Mouse (Mus musculus) hindbrain, embryonic 13.5 days (tissue): ENCODE results near the gene Camk2n2. TPM values are rescaled to one million over a fixed set of nuclear protein-coding genes. Genes with fewer than 3 reads are reported as not detected.
"Not testable (repeated sequence)": the region's sequence is repeated elsewhere in the genome, so short reads cannot be mapped to it uniquely, and the experiment has no call there.

Experiments used
- ATAC-seq: fragments of 200-750 bp; cut with Nextera tagmentation; 2 replicates; pipeline ENCODE4 v1.8.0; 2017; ENCODE audit warnings: moderate TSS enrichment; ENCODE audit not compliant: low FRiP score
- H3K27ac ChIP-seq: fragments of 300-500 bp; sonication (generic); 2 replicates; pipeline ENCODE4 v1.5.1; 2015; ENCODE audit warnings: inconsistent platforms, mild to moderate bottlenecking, moderate library complexity
- H3K27me3 ChIP-seq: fragments of 300-500 bp; sonication (generic); 2 replicates; pipeline ENCODE4 v1.6.1; 2015; ENCODE audit warnings: mild to moderate bottlenecking, inconsistent platforms
- H3K36me3 ChIP-seq: fragments of 300-500 bp; sonication (generic); 2 replicates; pipeline ENCODE4 v1.6.1; 2015; ENCODE audit warnings: mild to moderate bottlenecking, inconsistent platforms
- H3K4me1 ChIP-seq: fragments of 300-500 bp; sonication (generic); replicated peaks from 2 replicates; pipeline ENCODE4 v1.6.1; 2015; ENCODE audit warnings: inconsistent platforms
- H3K4me2 ChIP-seq: fragments of 300-500 bp; sonication (generic); 2 replicates; pipeline ENCODE4 v1.6.1; 2015; ENCODE audit warnings: inconsistent platforms, mild to moderate bottlenecking, moderate library complexity
- H3K4me3 ChIP-seq: fragments of 300-500 bp; sonication (generic); 2 replicates; pipeline ENCODE4 v1.5.1; 2015; ENCODE audit warnings: mild to moderate bottlenecking, inconsistent platforms
- H3K9ac ChIP-seq: fragments of 300-500 bp; sonication (generic); 2 replicates; pipeline ENCODE4 v1.6.1; 2015; ENCODE audit warnings: mild to moderate bottlenecking, inconsistent platforms
- H3K9me3 ChIP-seq: fragments of 300-500 bp; sonication (generic); 2 replicates; pipeline ENCODE4 v1.6.1; 2016; ENCODE audit warnings: inconsistent platforms
- WGBS: fragments of 180-500 bp; shearing (Covaris S2); methylation state at CpG from one replicate; pipeline ENCODE4 v1.1.7; 2015; 5-methylcytosine and 5-hydroxymethylcytosine counted together
- polyA plus RNA-seq: library from polyadenylated mRNA; unstranded; fragments of >200 nt; fragmentation: Nextera tagmentation; extraction: Ambion mirVana; gene quantifications from 2 replicates; pipeline ENCODE4 v1.2.1, GENCODE M21; 2015

The Camk2n2 gene
- polyA plus RNA-seq: 23.1 and 24.9 TPM in 2 replicates

- H3K9ac ChIP-seq: peak within 1 kb of the TSS; percentile 95
- H3K4me3 ChIP-seq: peak within 1 kb of the TSS; percentile 89
- H3K36me3 ChIP-seq: peaks cover 14% of the 10 kb centered on the region
- H3K4me2 ChIP-seq: peak within 1 kb of the TSS; percentile 90
- peak; percentile 52 for ATAC-seq
- under 1% methylated on average over 66 of the region's 92 CpGs for WGBS
- H3K4me1 ChIP-seq: peaks cover 34% of the 10 kb centered on the region
- H3K9me3 ChIP-seq: no peaks in the 10 kb centered on the region
- H3K27ac ChIP-seq: peak within 1 kb of the TSS; percentile 97
- no peaks in the 10 kb centered on the region for H3K27me3 ChIP-seq
Measured at GRCm38 (mm10) chr16:20621191-20621990, at the start of gene Camk2n2. Camk2n2 (minus strand) TSS chr16:20621287.

GRCm38 (mm10) chr16:20670291-20670690 is 49.2 kb upstream of the Camk2n2 start:
- Histone ChIP-seq H3K9ac (no peak overlapping the region), H3K27ac (no peak overlapping the region), H3K27me3 (no peaks in the 10 kb centered on the region), H3K4me1 (peaks cover 23% of the 10 kb centered on the region), H3K4me3 (no peak overlapping the region), H3K4me2 (no peak overlapping the region), H3K9me3 (no peaks in the 10 kb centered on the region), H3K36me3 (peaks cover 2% of the 10 kb centered on the region)
- WGBS: 94% methylated on average over 3 of the region's 3 CpGs
- ATAC-seq: no peak

GRCm38 (mm10) chr16:20668013-20668412 is 46.9 kb upstream of the Camk2n2 start, which contains the start of gene Eif4g1:
Eif4g1 (plus strand) TSS chr16:20668313.
- not testable (repeated sequence) for H3K4me1 ChIP-seq, H3K27ac ChIP-seq, H3K4me3 ChIP-seq, ATAC-seq, H3K27me3 ChIP-seq, H3K4me2 ChIP-seq, H3K9me3 ChIP-seq, H3K9ac ChIP-seq
- 99% methylated on average over 5 of the region's 6 CpGs for WGBS
- H3K36me3 ChIP-seq: peaks cover 22% of the 10 kb centered on the region

- WGBS: 93% methylated on average over 4 of the region's 4 CpGs
- ATAC-seq: no peak
Measured at GRCm38 (mm10) chr16:20657661-20658060, 36.6 kb upstream of the Camk2n2 start.

GRCm38 (mm10) chr16:20653315-20653714 is 32.2 kb upstream of the Camk2n2 start:
- no peak for ATAC-seq
- WGBS: 49% methylated on average over 2 of the region's 2 CpGs
- Histone ChIP-seq H3K36me3 (peaks cover 43% of the 10 kb centered on the region), H3K9ac (no peak overlapping the region), H3K4me3 (no peak overlapping the region), H3K4me2 (peak overlapping the region; percentile 89), H3K9me3 (no peaks in the 10 kb centered on the region), H3K4me1 (peaks cover 24% of the 10 kb centered on the region), H3K27ac (no peak overlapping the region), H3K27me3 (no peaks in the 10 kb centered on the region)

More at GRCm38 (mm10) chr16:20657661-20658060, 36.6 kb upstream of the Camk2n2 start:
- Histone ChIP-seq H3K9me3 (no peaks in the 10 kb centered on the region), H3K4me3 (no peak overlapping the region), H3K27ac (no peak overlapping the region), H3K4me2 (no peak overlapping the region), H3K4me1 (peaks cover 13% of the 10 kb centered on the region), H3K36me3 (peaks cover 86% of the 10 kb centered on the region), H3K9ac (no peak overlapping the region), H3K27me3 (no peaks in the 10 kb centered on the region)

- no peaks in the 10 kb centered on the region for H3K27me3 ChIP-seq
- H3K4me3 ChIP-seq: peak overlapping the region; percentile 89
- H3K9me3 ChIP-seq: no peaks in the 10 kb centered on the region
- peaks cover 29% of the 10 kb centered on the region for H3K36me3 ChIP-seq
- H3K9ac ChIP-seq: peak overlapping the region; percentile 96
- WGBS: 12% methylated on average over 12 of the region's 12 CpGs
- ATAC-seq: no peak
- peaks cover 24% of the 10 kb centered on the region for H3K4me1 ChIP-seq
- peak overlapping the region; percentile 89 for H3K4me2 ChIP-seq
- H3K27ac ChIP-seq: peak overlapping the region; percentile 83
Measured at GRCm38 (mm10) chr16:20651947-20652310, 30.8 kb upstream of the Camk2n2 start.

GRCm38 (mm10) chr16:20651076-20651946 is 30.2 kb upstream of the Camk2n2 start, which contains the start of gene Psmd2:
Psmd2 (plus strand) TSS chr16:20651652.
- Histone ChIP-seq H3K4me1 (peaks cover 24% of the 10 kb centered on the region), H3K36me3 (peaks cover 23% of the 10 kb centered on the region), H3K4me3 (peak within 1 kb of the TSS; percentile 89), H3K9me3 (no peaks in the 10 kb centered on the region), H3K4me2 (peak within 1 kb of the TSS; percentile 89), H3K27me3 (no peaks in the 10 kb centered on the region), H3K9ac (peak within 1 kb of the TSS; percentile 96), H3K27ac (peak within 1 kb of the TSS; percentile 83)
- peak; percentile 96 for ATAC-seq
- 2% methylated on average over 46 of the region's 46 CpGs for WGBS

GRCm38 (mm10) chr16:20643911-20644310 is 22.8 kb upstream of the Camk2n2 start:
- no peak overlapping the region for H3K4me3 ChIP-seq
- H3K9ac ChIP-seq: no peak overlapping the region; the same call in 1 of the 2 replicates
- no peak overlapping the region for H3K4me2 ChIP-seq
- no peak overlapping the region for H3K27ac ChIP-seq
- H3K36me3 ChIP-seq: peaks cover 7% of the 10 kb centered on the region
- WGBS: 89% methylated on average over 7 of the region's 7 CpGs
- H3K9me3 ChIP-seq: no peaks in the 10 kb centered on the region
- ATAC-seq: no peak
- H3K27me3 ChIP-seq: no peaks in the 10 kb centered on the region
- H3K4me1 ChIP-seq: no peaks in the 10 kb centered on the region

- ATAC-seq: no peak
- H3K27ac ChIP-seq: no peak overlapping the region
Measured at GRCm38 (mm10) chr16:20642161-20642560, 21.1 kb upstream of the Camk2n2 start.

GRCm38 (mm10) chr16:20638367-20638766 is 17.3 kb upstream of the Camk2n2 start:
- Histone ChIP-seq H3K9me3 (no peaks in the 10 kb centered on the region), H3K9ac (0 out of 2 replicates have a peak overlapping the region, but pooled peaks have one; percentile 5), H3K4me2 (no peak overlapping the region), H3K27ac (no peak overlapping the region), H3K27me3 (no peaks in the 10 kb centered on the region), H3K4me1 (0 out of 2 replicates have a peak, but pooled peaks cover 7% of the 10 kb centered on the region), H3K4me3 (no peak overlapping the region), H3K36me3 (peaks cover 10% of the 10 kb centered on the region; the same call in 1 of the 2 replicates)
- no peak for ATAC-seq
- WGBS: 81% methylated on average over 8 of the region's 8 CpGs

More at GRCm38 (mm10) chr16:20642161-20642560, 21.1 kb upstream of the Camk2n2 start:
- H3K9me3 ChIP-seq: no peaks in the 10 kb centered on the region
- peaks cover 7% of the 10 kb centered on the region for H3K36me3 ChIP-seq
- H3K27me3 ChIP-seq: no peaks in the 10 kb centered on the region
- WGBS: 1% methylated on average over 8 of the region's 8 CpGs
- no peak overlapping the region for H3K4me3 ChIP-seq
- H3K9ac ChIP-seq: no peak overlapping the region
- 0 out of 2 replicates have a peak, but pooled peaks cover 7% of the 10 kb centered on the region for H3K4me1 ChIP-seq
- H3K4me2 ChIP-seq: no peak overlapping the region

GRCm38 (mm10) chr16:20637410-20637809 is 16.3 kb upstream of the Camk2n2 start:
- Histone ChIP-seq H3K4me1 (0 out of 2 replicates have a peak, but pooled peaks cover 7% of the 10 kb centered on the region), H3K27me3 (no peaks in the 10 kb centered on the region), H3K27ac (no peak overlapping the region), H3K4me2 (no peak overlapping the region), H3K9ac (no peak overlapping the region), H3K9me3 (no peaks in the 10 kb centered on the region), H3K36me3 (peaks cover 17% of the 10 kb centered on the region), H3K4me3 (no peak overlapping the region)
- no peak for ATAC-seq
- 82% methylated on average over 8 of the region's 8 CpGs for WGBS
